Mouse (Mus musculus): ENCODE measurements around the gene Srsf5. TPM values are rescaled to one million over a fixed set of nuclear protein-coding genes. Genes with fewer than 3 reads are reported as not detected.

Srsf5 gene
- polyA plus RNA-seq, 1 experiment = 164 TPM

DNA sequence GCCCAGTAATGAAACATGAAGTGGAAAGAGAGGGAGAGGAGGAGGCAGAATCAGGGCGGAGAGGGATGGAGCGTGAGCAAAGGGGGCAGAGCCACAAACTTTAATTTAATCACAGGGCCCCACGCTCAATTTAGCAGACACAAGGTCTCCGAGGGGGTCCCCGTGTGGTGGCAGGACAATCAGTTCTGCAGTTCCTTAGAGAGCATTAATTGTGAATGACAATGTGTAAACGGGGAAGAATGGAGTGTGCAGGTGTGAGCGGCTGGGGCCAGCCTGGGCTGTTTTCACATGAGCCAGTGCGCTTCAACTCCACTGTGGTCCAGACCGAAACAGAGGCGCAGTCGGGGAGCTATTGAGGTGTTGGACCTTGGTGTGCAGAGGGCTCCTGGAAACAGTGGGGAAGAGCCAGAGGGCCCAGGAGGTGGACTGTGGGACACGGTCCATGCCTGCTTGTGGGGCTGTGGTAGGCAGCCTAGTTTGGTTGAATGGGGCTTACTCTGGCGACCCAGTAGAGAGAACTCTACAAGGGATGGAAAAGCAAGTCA, 45.7 kb downstream of the Srsf5 start:
- WGBS = 89% methylated on average over 13 of the region's 13 CpGs

DNA sequence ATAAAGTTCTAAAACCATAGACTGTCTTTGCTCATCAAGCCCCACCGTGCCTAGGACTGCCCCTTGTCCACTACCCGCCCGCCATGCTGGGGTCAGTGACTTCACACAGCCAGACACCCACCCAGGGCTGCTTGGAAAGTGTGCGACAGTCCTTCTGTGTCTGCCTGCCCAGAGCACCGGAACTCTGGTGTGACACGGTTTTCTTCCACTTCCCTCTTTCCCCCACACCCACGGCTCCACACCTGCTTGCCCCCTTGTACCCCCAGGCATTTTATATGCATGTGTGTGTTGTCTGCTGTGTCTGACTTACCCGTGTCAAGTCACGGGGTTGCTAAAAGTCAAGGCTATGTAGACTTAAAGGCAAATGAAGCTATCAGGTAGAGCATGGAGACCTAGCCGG, 46.5 kb downstream of the Srsf5 start:
- no peak for DNase-seq (ENCODE audit: low read depth, low spot score)
- WGBS = 70% methylated on average over 10 of the region's 10 CpGs

More for the DNA sequence above, 45.7 kb downstream of the Srsf5 start:
- DNase-seq (ENCODE audit: low read depth, low spot score) = no peak

- no peak for DNase-seq (ENCODE audit: low read depth, low spot score)
- WGBS = 77% methylated on average over 8 of the region's 8 CpGs
Observed at GRCm38 (mm10) chr12:80992540-80993122, 47.3 kb downstream of the Srsf5 start.

GRCm38 (mm10) chr12:80993773-80994172, 48.5 kb downstream of the Srsf5 start:
- no peak for DNase-seq (ENCODE audit: low read depth, low spot score)
- WGBS = 57% methylated on average over 1 of the region's 1 CpGs

- no peak for DNase-seq (ENCODE audit: low read depth, low spot score)
Observed at GRCm38 (mm10) chr12:80995326-80995725, 50.0 kb downstream of the Srsf5 start.

DNA sequence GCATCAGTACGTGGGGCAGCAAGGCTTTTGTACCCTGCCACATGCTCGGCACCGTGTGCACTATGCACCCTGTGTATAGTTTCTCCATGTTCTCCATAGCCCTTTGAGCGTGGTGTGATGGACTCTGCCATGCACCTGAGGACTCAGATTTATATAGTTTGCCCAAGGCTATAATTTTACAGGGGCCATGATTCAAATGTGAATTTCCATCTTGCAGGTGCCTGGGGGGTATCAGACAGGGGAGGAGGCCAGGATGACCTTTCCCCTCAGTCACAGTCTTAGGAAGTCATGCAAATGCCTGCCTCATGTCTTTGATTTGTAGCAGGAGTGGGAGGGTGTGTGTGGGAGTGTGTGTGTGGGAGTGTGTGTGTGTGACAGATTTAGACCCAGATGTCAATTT, 52.3 kb downstream of the Srsf5 start:
- 73% methylated on average over 4 of the region's 4 CpGs for WGBS
- DNase-seq (ENCODE audit: low read depth, low spot score) = no peak

More at GRCm38 (mm10) chr12:80995326-80995725, 50.0 kb downstream of the Srsf5 start:
- 83% methylated on average over 4 of the region's 4 CpGs for WGBS

- DNase-seq (ENCODE audit: low read depth, low spot score) = no peak
- 16% methylated on average over 33 of the region's 33 CpGs for WGBS
Observed at GRCm38 (mm10) chr12:80998528-80999221, 53.4 kb downstream of the Srsf5 start.

Other genes with a start within 250 kb of the Srsf5 start
- 0.02 and 0.05 TPM in 2 replicates for gene Ccdc177, start 184.8 kb upstream of the Srsf5 start, polyA plus RNA-seq (2012; rRNA removed)
- 24.4 and 43.5 TPM in 2 replicates for gene Susd6, start 155.0 kb upstream of the Srsf5 start, polyA plus RNA-seq (2012; rRNA removed)
- not detected in 2 replicates for gene Slc10a1, start 23.2 kb downstream of the Srsf5 start, polyA plus RNA-seq (2012; rRNA removed)
- 2.9 and 3.8 TPM in 2 replicates for gene Smoc1, start 81.3 kb downstream of the Srsf5 start, polyA plus RNA-seq (2012; rRNA removed)